Mouse (Mus musculus) midbrain, postnatal 0 days (tissue): ENCODE results near the gene Bach1. TPM values are rescaled to one million over a fixed set of nuclear protein-coding genes. Genes with fewer than 3 reads are reported as not detected.

Experiments
- ATAC-seq: fragments of 200-750 bp; cut with Nextera tagmentation; 2 replicates; pipeline ENCODE4 v1.8.0; 2017; ENCODE audit warnings: moderate number of reproducible peaks, mild to moderate bottlenecking, moderate TSS enrichment, moderate library complexity; ENCODE audit not compliant: low FRiP score
- DNase-seq: peaks from one replicate; pipeline ENCODE4 v3.0.0-alpha.2; 2015; ENCODE audit warnings: low spot score
- H3K27ac ChIP-seq: fragments of 300-500 bp; sonication (generic); 2 replicates; pipeline ENCODE4 v1.5.1; 2014; ENCODE audit warnings: low read depth, mild to moderate bottlenecking, low read length, mixed read lengths
- H3K27me3 ChIP-seq: fragments of 300-500 bp; sonication (generic); 2 replicates; pipeline ENCODE4 v1.6.1; 2014; ENCODE audit warnings: low read length, control low read depth, mixed read lengths; ENCODE audit not compliant: insufficient read depth
- H3K36me3 ChIP-seq: fragments of 300-500 bp; sonication (generic); 2 replicates; pipeline ENCODE4 v1.6.1; 2014; ENCODE audit warnings: low read length, control low read depth, mixed read lengths; ENCODE audit not compliant: insufficient read depth
- H3K4me1 ChIP-seq: fragments of 300-500 bp; sonication (generic); 2 replicates; pipeline ENCODE4 v1.6.1; 2014; ENCODE audit warnings: mild to moderate bottlenecking, control low read depth, antibody characterized with exemption, low read length, mixed read lengths; ENCODE audit not compliant: insufficient read depth
- H3K4me2 ChIP-seq: fragments of 300-500 bp; sonication (generic); 2 replicates; pipeline ENCODE4 v1.6.1; 2014; ENCODE audit warnings: low read depth, mild to moderate bottlenecking, low read length, mixed read lengths; ENCODE audit not compliant: poor library complexity, severe bottlenecking
- H3K4me3 ChIP-seq: fragments of 300-500 bp; sonication (generic); 2 replicates; pipeline ENCODE4 v1.5.1; 2014; ENCODE audit warnings: low read depth, mild to moderate bottlenecking, low read length, moderate library complexity
- H3K9ac ChIP-seq: fragments of 300-500 bp; sonication (generic); replicated peaks from 2 replicates; pipeline ENCODE4 v1.6.1; 2014; ENCODE audit warnings: mild to moderate bottlenecking, low read length, moderate library complexity, mixed read lengths; ENCODE audit not compliant: poor library complexity, severe bottlenecking
- H3K9me3 ChIP-seq: fragments of 300-500 bp; sonication (generic); 2 replicates; pipeline ENCODE4 v1.6.1; 2016; ENCODE audit warnings: low read length, control low read depth
- CTCF ChIP-seq: IDR thresholded peaks from 2 replicates; pipeline ENCODE4 v1.5.1; 2016; ENCODE audit warnings: antibody characterized with exemption, mild to moderate bottlenecking
- WGBS: fragments of 180-500 bp; shearing (Covaris S2); extraction: QIAGEN DNeasy Blood & Tissue Kit; methylation state at CpG from one replicate; pipeline ENCODE4 v1.1.7; 2014; 5-methylcytosine and 5-hydroxymethylcytosine counted together
- polyA plus RNA-seq: library from polyadenylated mRNA; unstranded; fragments of >200 nt; fragmentation: Nextera tagmentation; extraction: Ambion mirVana; gene quantifications from 2 replicates; pipeline ENCODE4 v1.2.1, GENCODE M21; 2015
- total RNA-seq: library from RNA; depleted of rRNA; stranded (reverse); fragments of >200 nt; gene quantifications from 2 replicates; pipeline ENCODE4 v1.2.3, GENCODE M21; 2014

The Bach1 gene
- total and polyA plus RNA-seq, 2 experiments from 2014 or later, result 10.3 to 32.9 TPM

DNA sequence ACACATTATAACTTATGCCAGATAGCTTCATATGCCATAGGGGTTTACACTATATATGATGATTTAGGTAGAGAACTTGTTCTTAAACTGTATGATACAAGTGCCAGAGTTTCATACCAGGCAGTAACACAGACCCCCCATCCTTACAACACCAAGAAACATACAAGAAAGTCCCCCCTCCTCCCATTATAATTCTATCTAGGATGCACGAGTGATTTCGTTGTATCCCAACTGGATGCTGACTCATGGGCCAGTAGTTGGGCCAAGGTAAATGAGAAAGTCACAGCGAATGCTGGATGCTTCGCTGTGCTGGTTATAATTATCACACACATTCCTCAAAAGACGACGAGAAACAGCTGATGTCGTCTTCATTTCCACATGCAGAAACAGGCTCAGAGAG is 25.6 kb upstream of the Bach1 start:
- DNase-seq, result no peak
- Histone ChIP-seq H3K27me3 (no peaks in the 10 kb centered on the region), H3K36me3 (no peaks in the 10 kb centered on the region), H3K4me1 (no peaks in the 10 kb centered on the region), H3K4me2 (no peak overlapping the region), H3K9me3 (no peaks in the 10 kb centered on the region), H3K27ac (no peak overlapping the region), H3K9ac (no peak overlapping the region), H3K4me3 (no peak overlapping the region)
- WGBS, result 85% methylated on average over 7 of the region's 7 CpGs
- no peak for ATAC-seq
- TF ChIP-seq CTCF, result no peak

- no peak overlapping the region for H3K9ac ChIP-seq
- H3K36me3 ChIP-seq, result no peaks in the 10 kb centered on the region
- no peaks in the 10 kb centered on the region for H3K27me3 ChIP-seq
- DNase-seq (no peak), ATAC-seq (no peak)
- H3K4me1 ChIP-seq, result no peaks in the 10 kb centered on the region
- no peak overlapping the region for H3K4me3 ChIP-seq
- H3K4me2 ChIP-seq, result no peak overlapping the region
- H3K27ac ChIP-seq, result no peak overlapping the region
- WGBS, result 85% methylated on average over 10 of the region's 10 CpGs
- no peaks in the 10 kb centered on the region for H3K9me3 ChIP-seq
- TF ChIP-seq CTCF, result no peak
These were observed 22.6 kb upstream of the Bach1 start for GRCm38 (mm10) chr16:87676182-87676581.

DNA sequence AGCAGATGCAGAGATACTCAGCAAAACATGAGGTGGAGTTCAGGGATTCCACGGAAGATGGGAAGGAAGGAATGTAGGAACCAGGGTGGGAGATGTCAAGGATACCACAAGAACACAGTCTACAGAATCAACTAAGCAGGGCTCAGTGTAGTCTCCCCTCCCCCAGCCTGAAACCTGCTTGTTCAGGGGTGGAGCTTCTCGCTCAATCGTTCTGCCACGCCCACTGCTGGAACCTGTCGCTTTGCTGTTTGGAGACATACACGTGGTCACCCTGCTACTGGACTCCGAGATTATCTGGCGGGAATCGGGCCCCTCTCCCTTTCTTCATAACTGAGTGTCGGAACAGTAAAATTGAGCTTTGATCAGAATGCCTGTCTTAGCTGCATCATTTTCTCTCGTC is 20.1 kb upstream of the Bach1 start:
- Histone ChIP-seq H3K4me1 (no peaks in the 10 kb centered on the region), H3K9me3 (no peaks in the 10 kb centered on the region), H3K4me3 (no peak overlapping the region), H3K27ac (no peak overlapping the region), H3K27me3 (no peaks in the 10 kb centered on the region), H3K4me2 (no peak overlapping the region), H3K9ac (no peak overlapping the region), H3K36me3 (no peaks in the 10 kb centered on the region)
- TF ChIP-seq CTCF, result no peak
- DNase-seq (no peak), ATAC-seq (no peak)
- 72% methylated on average over 11 of the region's 11 CpGs for WGBS

DNA sequence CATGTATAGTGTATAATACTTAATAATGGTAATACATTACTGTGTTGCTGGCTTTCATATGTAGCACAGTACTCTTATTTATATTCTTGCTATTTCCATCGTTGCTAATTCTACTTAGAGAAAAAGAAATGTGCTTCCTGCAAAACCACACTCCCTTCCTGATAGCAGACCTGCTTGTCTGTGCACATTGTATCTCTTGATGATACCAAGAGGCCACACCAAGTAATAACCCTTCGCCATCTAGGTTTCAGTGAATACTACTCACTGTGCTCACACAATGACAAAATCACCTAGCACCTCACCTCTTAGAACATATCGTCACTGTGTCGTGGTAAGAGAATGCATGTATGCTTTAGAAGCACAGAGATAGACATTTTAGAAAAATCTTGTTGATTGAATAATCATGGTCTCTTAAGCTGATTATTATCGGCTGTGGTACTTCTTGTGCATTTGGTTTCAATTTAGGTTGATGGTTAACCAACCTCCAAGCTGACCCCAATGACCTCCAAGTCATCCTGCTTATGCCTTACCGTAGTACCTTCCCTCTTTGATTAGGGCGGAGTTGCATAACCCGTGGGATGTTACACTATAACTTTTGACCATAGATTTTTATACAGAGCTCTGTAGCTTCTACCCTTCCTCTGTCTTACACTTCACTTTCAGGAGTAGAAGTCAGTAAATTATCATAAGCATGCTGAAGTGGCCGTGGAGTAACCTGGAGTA is 17.7 kb upstream of the Bach1 start:
- ATAC-seq, result no peak

GRCm38 (mm10) chr16:87681848-87682247 is 16.9 kb upstream of the Bach1 start:
- no peaks in the 10 kb centered on the region for H3K36me3 ChIP-seq
- H3K27ac ChIP-seq, result no peak overlapping the region
- H3K9me3 ChIP-seq, result no peaks in the 10 kb centered on the region; the same call in 1 of the 2 replicates
- ATAC-seq, result no peak
- TF ChIP-seq CTCF, result no peak
- no peaks in the 10 kb centered on the region for H3K4me1 ChIP-seq
- no peaks in the 10 kb centered on the region for H3K27me3 ChIP-seq
- H3K4me3 ChIP-seq, result no peak overlapping the region
- no peak overlapping the region for H3K4me2 ChIP-seq
- no peak for DNase-seq
- 78% methylated on average over 3 of the region's 3 CpGs for WGBS
- no peak overlapping the region for H3K9ac ChIP-seq

More for the DNA sequence above, 17.7 kb upstream of the Bach1 start:
- Histone ChIP-seq H3K4me3 (no peak overlapping the region), H3K9ac (no peak overlapping the region), H3K4me1 (no peaks in the 10 kb centered on the region), H3K27ac (no peak overlapping the region), H3K9me3 (no peaks in the 10 kb centered on the region; the same call in 1 of the 2 replicates), H3K4me2 (no peak overlapping the region), H3K36me3 (no peaks in the 10 kb centered on the region), H3K27me3 (no peaks in the 10 kb centered on the region)
- no peak for DNase-seq
- WGBS, result 93% methylated on average over 9 of the region's 9 CpGs
- TF ChIP-seq CTCF, result no peak

DNA sequence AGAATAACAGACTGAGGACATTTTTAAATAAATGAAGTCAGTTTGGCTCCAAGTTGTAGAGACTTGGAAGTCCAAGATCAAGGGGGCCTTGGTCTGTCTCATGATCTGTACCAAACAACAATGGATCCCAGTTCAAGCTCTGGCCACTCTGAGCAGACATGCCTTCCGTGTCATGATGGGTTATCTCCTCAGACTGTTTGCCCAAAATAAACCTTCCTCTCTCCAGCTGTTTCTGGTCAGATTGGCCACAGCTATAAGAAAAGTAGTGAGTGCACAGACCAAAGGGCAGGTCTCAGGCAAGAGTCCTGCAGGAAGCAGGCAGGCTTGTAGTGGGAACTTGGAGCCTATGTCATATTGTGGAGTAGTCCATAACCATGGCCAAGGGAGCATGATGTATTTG is 12.3 kb upstream of the Bach1 start:
- WGBS, result 80% methylated on average over 1 of the region's 1 CpGs
- Histone ChIP-seq H3K9ac (no peak overlapping the region), H3K4me3 (no peak overlapping the region), H3K27me3 (no peaks in the 10 kb centered on the region), H3K9me3 (no peaks in the 10 kb centered on the region; the same call in 1 of the 2 replicates), H3K4me1 (no peaks in the 10 kb centered on the region), H3K4me2 (no peak overlapping the region), H3K27ac (no peak overlapping the region), H3K36me3 (no peaks in the 10 kb centered on the region)
- DNase-seq, result no peak
- TF ChIP-seq CTCF, result no peak
- no peak for ATAC-seq
